Mouse (Mus musculus): Measurements from ENCODE around the gene Gsk3a.

DNA sequence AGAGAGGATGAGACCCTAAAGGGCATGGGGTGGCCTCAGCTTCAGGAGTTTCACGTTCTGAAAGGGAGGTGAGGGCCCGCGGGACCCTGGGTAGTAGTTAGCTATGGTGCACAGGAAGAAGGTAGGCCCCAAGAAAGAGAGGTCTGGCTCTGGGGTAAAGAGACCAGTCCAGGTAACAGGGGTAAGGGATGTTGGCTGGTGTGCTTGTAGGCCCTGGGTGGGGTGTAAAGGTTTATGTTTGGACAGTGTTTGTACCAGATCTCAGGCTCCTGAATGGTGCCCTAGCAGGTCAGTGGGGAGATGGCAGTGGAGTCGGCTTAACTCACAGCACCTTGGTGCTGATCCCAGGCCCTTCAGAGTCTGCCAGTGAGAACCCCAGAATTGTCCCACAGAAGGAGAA is 31.4 kb upstream of the Gsk3a start:
- TF ChIP-seq CTCF (conservative IDR thresholded peaks at IDR 0.05; ENCODE audit: low read length) (no peak), NANOG (IDR thresholded peaks at IDR 0.05; ENCODE audit: borderline replicate concordance, low read length) (no peak), POU5F1 (IDR thresholded peaks at IDR 0.05; ENCODE audit: borderline replicate concordance, low read length) (no peak)

Measured in E14TG2a.4 (cell line).